Mouse (Mus musculus): Measurements from ENCODE around the gene Gm21904.
"Not testable (repeated sequence)": the region's sequence is repeated elsewhere in the genome, so short reads cannot be mapped to it uniquely, and the experiment has no call there.

Gm21904 gene

DNA sequence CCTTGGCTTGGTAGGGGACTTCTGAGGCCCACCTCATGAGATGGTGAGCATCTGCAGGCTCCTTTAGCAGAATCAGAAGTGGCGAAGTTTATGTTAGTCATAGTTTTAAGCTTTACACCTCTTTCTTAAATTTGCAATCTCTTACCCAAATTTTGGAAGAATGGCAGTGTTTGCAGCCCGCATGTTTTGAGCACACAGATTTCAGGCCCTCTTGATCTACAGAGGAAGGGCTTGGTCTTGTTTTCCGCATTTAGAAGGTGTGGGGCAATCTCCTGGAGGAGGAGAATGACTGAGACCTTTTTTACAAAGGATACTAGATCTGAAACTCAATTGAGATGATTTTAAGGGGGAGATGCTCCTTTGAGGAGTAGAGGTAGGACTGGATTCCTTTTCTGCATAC, at the start of gene Gm21904:
Gm21904 (minus strand) TSS at position 101 of the 400 bp plus-strand sequence.
- DNase-seq (ENCODE audit: low read depth, low spot score) = not testable (repeated sequence)

DNA sequence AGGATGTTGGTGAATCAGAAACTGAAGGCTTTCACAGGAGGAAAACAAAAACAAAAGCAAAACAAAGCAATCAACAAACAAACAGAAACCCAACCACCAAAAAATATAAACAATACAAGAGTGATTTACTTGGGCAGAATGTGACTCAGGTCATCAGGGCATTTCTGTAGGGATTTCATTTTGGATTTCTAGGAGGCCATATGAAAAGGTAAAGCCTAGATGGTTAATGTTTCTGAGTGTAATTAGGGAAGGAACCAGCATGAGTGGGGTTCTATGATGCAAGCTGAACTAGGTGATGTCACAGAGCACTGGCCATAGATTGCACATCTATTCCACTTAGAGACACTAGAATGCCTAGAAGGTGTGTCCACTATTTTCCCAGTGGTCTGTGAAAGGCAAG, 28.4 kb upstream of the Gm21904 start, which contains the start of the genes Gm20772 and Gm20831:
Gm20772 (plus strand) TSS at position 301 of the 400 bp plus-strand sequence.
Gm20831 (plus strand) TSS at position 301 of the 400 bp plus-strand sequence.
- not testable (repeated sequence) for DNase-seq (ENCODE audit: low read depth, low spot score)
